Mouse (Mus musculus) heart, adult 2 months (tissue): Measurements from ENCODE around the gene Rpusd2. TPM values are rescaled to one million over a fixed set of nuclear protein-coding genes. Genes with fewer than 3 reads are reported as not detected.

Source experiments
- DNase-seq, 2 experiments: peaks; one replicate each; pipeline ENCODE4 v3.0.0; 2021
- H3K27ac ChIP-seq: fragments of 200-600 bp; 2 replicates; pipeline ENCODE4 v1.8.1; 2022
- H3K27me3 ChIP-seq: fragments of 200-500 bp; 2 replicates; pipeline ENCODE4 v1.6.1; 2012; ENCODE audit warnings: mild to moderate bottlenecking, low read length, inconsistent platforms, mixed read lengths; ENCODE audit not compliant: control insufficient read depth, insufficient read depth
- H3K36me3 ChIP-seq: fragments of 200-500 bp; 2 replicates; pipeline ENCODE4 v1.6.1; 2012; ENCODE audit warnings: low read length, inconsistent platforms; ENCODE audit not compliant: control insufficient read depth, insufficient read depth
- H3K4me1 ChIP-seq: fragments of 200-500 bp; 2 replicates; pipeline ENCODE4 v1.6.1; 2011; ENCODE audit warnings: low read length; ENCODE audit not compliant: control insufficient read depth, insufficient read depth
- H3K4me3 ChIP-seq: fragments of 200-600 bp; 2 replicates; pipeline ENCODE4 v1.8.1; 2022
- H3K79me2 ChIP-seq: fragments of 200-500 bp; replicated peaks from 2 replicates; pipeline ENCODE4 v1.6.1; 2012; ENCODE audit warnings: mild to moderate bottlenecking, inconsistent platforms, low read length, moderate library complexity, mixed read lengths; ENCODE audit not compliant: control insufficient read depth, insufficient read depth
- H3K9ac ChIP-seq: fragments of 200-500 bp; 2 replicates; pipeline ENCODE4 v1.6.1; 2012; ENCODE audit warnings: low read depth, mild to moderate bottlenecking, control low read depth, inconsistent platforms, low read length, mixed read lengths
- CTCF ChIP-seq: fragments of 200-600 bp; IDR thresholded peaks from 2 replicates; pipeline ENCODE4 v1.8.1; 2022; ENCODE audit warnings: antibody characterized with exemption, mild to moderate bottlenecking, moderate library complexity
- EP300 ChIP-seq: fragments of 200-500 bp; IDR thresholded peaks from 2 replicates; pipeline ENCODE4 v1.6.1; 2011; ENCODE audit warnings: low read depth, low read length, control low read depth; ENCODE audit not compliant: insufficient read depth
- POLR2A ChIP-seq: fragments of 200-500 bp; IDR thresholded peaks from 2 replicates; pipeline ENCODE4 v1.6.1; 2011; ENCODE audit warnings: mild to moderate bottlenecking, low read depth, low read length, control low read depth; ENCODE audit not compliant: insufficient read depth
- WGBS: fragments of 180-500 bp; shearing (Covaris S2); methylation state at CpG from one replicate; pipeline ENCODE4 v1.1.7; 2018; 5-methylcytosine and 5-hydroxymethylcytosine counted together
- intact Hi-C: fragments of 180-260 bp; cut with DNase I; formaldehyde crosslinking; loops from one replicate; pipeline ENCODE4 v1.15.1; 2025
- polyA plus RNA-seq: library from polyadenylated mRNA; depleted of rRNA; stranded (reverse); fragments of >200 nt; gene quantifications from 2 replicates; pipeline ENCODE4 v1.2.3, GENCODE M21; 2012
- total RNA-seq, 2 experiments: library from RNA; stranded (reverse); gene quantifications; 2 replicates each; pipeline ENCODE4 v1.2.3; 2021

Rpusd2 gene
- total and polyA plus RNA-seq, 3 experiments: 3.4 to 5.1 (median 4.1) TPM

GRCm38 (mm10) chr2:119024536-119025238 is 9.9 kb upstream of the Rpusd2 start:
- H3K27ac ChIP-seq: no peak overlapping the region
- no peak overlapping the region for H3K9ac ChIP-seq
- 54% methylated on average over 9 of the region's 9 CpGs for WGBS
- DNase-seq: no peak
- no peaks in the 10 kb centered on the region for H3K27me3 ChIP-seq
- H3K79me2 ChIP-seq: no peaks in the 10 kb centered on the region
- peaks cover 3% of the 10 kb centered on the region; the same call in 1 of the 2 replicates for H3K36me3 ChIP-seq
- H3K4me3 ChIP-seq: no peak overlapping the region
- intact Hi-C loops: no loop called here
- TF ChIP-seq EP300 (no peak), POLR2A (no peak), CTCF (peak; percentile 54)
- peaks cover 4% of the 10 kb centered on the region for H3K4me1 ChIP-seq

DNA sequence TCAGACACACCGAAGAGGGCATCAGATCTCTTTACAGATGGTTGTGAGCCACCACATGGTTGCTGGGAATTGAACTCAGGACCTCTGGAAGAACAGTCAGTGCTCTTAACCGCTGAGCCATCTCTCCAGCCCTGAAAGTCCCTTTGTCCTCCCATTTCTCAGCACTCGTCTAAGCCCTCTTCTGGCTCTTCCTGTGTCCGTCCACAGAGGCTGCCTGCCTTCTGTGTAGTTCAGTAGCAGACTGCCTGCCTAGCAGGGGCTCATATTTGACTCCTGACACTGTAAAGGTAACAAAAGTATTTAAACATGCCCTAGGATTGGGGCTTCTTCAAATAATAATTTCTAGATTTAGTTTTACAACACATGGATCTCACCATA is 9.4 kb upstream of the Rpusd2 start:
- TF ChIP-seq POLR2A (no peak), EP300 (no peak), CTCF (no peak)
- Histone ChIP-seq H3K36me3 (peaks cover 3% of the 10 kb centered on the region; the same call in 1 of the 2 replicates), H3K79me2 (no peaks in the 10 kb centered on the region), H3K4me1 (peaks cover 4% of the 10 kb centered on the region), H3K27ac (no peak overlapping the region), H3K4me3 (no peak overlapping the region), H3K27me3 (no peaks in the 10 kb centered on the region), H3K9ac (no peak overlapping the region)
- intact Hi-C loops: no loop called here
- WGBS: 70% methylated on average over 4 of the region's 4 CpGs
- no peak for DNase-seq

DNA sequence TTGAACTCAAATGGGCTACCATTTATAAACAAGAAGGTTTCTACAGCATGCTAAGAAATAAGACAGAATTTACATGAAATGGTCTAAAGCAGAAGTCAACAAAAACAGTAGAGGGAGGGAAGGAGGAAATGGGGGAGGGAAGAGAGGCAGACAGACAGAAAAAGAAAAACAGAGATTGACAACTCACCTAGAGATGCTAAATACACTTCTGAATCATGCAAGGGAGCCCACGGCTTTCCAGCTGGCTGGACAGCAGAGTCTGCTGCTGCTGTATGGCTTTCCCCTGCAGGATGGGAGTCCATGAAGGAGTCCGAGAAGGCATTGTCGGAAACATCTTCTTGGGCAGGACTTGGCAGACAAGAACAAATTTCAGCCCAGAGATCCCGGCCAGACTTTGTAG is 7.6 kb upstream of the Rpusd2 start:
- DNase-seq: no peak
- no peak for TF ChIP-seq CTCF
- no peak for TF ChIP-seq POLR2A
- TF ChIP-seq EP300: no peak
- WGBS: 91% methylated on average over 4 of the region's 4 CpGs
- peaks cover 3% of the 10 kb centered on the region; the same call in 1 of the 2 replicates for H3K36me3 ChIP-seq
- H3K27ac ChIP-seq: no peak overlapping the region
- H3K4me3 ChIP-seq: no peak overlapping the region
- H3K9ac ChIP-seq: no peak overlapping the region
- no peaks in the 10 kb centered on the region for H3K79me2 ChIP-seq
- intact Hi-C loops: no loop called here
- H3K27me3 ChIP-seq: no peaks in the 10 kb centered on the region
- H3K4me1 ChIP-seq: peaks cover 4% of the 10 kb centered on the region

DNA sequence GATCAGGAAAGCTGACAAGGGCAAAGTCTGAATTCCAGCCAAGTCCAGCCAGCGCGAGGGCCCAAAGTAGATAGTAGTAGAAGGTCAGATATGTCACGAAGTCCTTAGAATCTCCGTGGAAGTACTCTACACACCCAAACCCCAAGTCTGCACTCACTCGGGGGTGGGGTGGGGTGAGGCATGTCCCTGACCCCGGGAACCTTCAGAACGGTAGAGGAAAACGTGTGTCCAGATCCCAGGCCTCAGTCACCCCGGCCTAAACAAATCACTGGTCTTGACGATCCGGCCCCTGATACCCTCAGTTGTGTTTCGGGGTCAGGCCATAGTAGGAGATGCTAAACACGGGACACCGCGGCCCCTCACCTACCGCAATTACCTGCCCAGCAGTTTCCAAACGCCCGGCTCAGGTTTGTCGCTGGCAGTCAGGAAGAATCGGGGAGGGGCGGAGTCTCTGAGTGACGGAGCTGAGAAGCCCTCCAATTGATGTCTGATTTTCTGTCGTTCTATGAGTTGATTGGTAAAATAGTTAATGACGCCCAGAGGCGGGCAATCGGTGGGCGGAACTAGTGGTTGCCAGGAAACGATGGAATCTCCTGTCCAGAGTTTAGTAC is 5.5 kb upstream of the Rpusd2 start, which contains the start of gene Ccdc32:
Ccdc32 (minus strand) TSS at position 453 of the 611 bp plus-strand sequence.
- Histone ChIP-seq H3K79me2 (no peaks in the 10 kb centered on the region), H3K9ac (peak within 1 kb of the TSS; percentile 87), H3K4me1 (peaks cover 4% of the 10 kb centered on the region), H3K27me3 (no peaks in the 10 kb centered on the region), H3K27ac (peak within 1 kb of the TSS; percentile 77), H3K4me3 (peak within 1 kb of the TSS; percentile 71), H3K36me3 (peaks cover 3% of the 10 kb centered on the region; the same call in 1 of the 2 replicates)
- WGBS: under 1% methylated on average over 28 of the region's 28 CpGs
- intact Hi-C loops: no loop called here
- peak; percentile 64 for TF ChIP-seq POLR2A
- TF ChIP-seq EP300: no peak
- DNase-seq: peak; percentile 94 to 95

- no peak for TF ChIP-seq EP300
- no peak for TF ChIP-seq CTCF
- TF ChIP-seq POLR2A: no peak
- Histone ChIP-seq H3K9ac (no peak overlapping the region), H3K4me3 (no peak overlapping the region), H3K27ac (no peak overlapping the region), H3K36me3 (no peaks in the 10 kb centered on the region; the same call in 1 of the 2 replicates), H3K27me3 (no peaks in the 10 kb centered on the region), H3K79me2 (no peaks in the 10 kb centered on the region), H3K4me1 (peaks cover 4% of the 10 kb centered on the region)
- 48% methylated on average over 4 of the region's 4 CpGs for WGBS
- no peak for DNase-seq
- intact Hi-C loops: loop anchor here (2.0 to 5.0 kb wide), 2 partner anchors 15 to 80 kb away; partner anchors contain the start of genes Knl1 and Rad51
Observed at GRCm38 (mm10) chr2:119032191-119032590, 2.4 kb upstream of the Rpusd2 start.

- intact Hi-C loops: loop anchor here (2.0 kb wide), 1 partner anchor 255 kb away; no protein-coding TSS in a partner anchor
- no peak for DNase-seq
- H3K27ac ChIP-seq: peak overlapping the region; percentile 77
Observed at GRCm38 (mm10) chr2:119035397-119035745, 781 bp downstream of the Rpusd2 start.

More at GRCm38 (mm10) chr2:119035397-119035745, 781 bp downstream of the Rpusd2 start:
- Histone ChIP-seq H3K9ac (peak overlapping the region; percentile 73), H3K79me2 (no peaks in the 10 kb centered on the region; the same call in 1 of the 2 replicates), H3K27me3 (no peaks in the 10 kb centered on the region), H3K36me3 (no peaks in the 10 kb centered on the region), H3K4me1 (no peaks in the 10 kb centered on the region), H3K4me3 (peak overlapping the region; percentile 91)
- 12% methylated on average over 7 of the region's 7 CpGs for WGBS
- TF ChIP-seq CTCF (no peak), POLR2A (no peak), EP300 (no peak)
